Mouse (Mus musculus) macrophage (primary cell): ENCODE data around the gene Pacrg. TPM values are rescaled to one million over a fixed set of nuclear protein-coding genes. Genes with fewer than 3 reads are reported as not detected.
A peak's percentile ranks its signal among the peaks of the same experiment; 100 is the strongest.

ENCODE experiments used
- H3K27ac ChIP-seq: fragments of 350-480 bp; formaldehyde crosslinking; 2 replicates; pipeline ENCODE4 v1.9.0; 2021
- H3K36me3 ChIP-seq: fragments of 350-480 bp; formaldehyde crosslinking; 2 replicates; pipeline ENCODE4 v1.9.0; 2021; ENCODE audit errors: inconsistent target
- H3K4me3 ChIP-seq: fragments of 350-480 bp; formaldehyde crosslinking; 2 replicates; pipeline ENCODE4 v1.9.0; 2021; ENCODE audit errors: inconsistent target
- H3K79me2 ChIP-seq: fragments of 350-480 bp; formaldehyde crosslinking; 2 replicates; pipeline ENCODE4 v1.9.0; 2021; ENCODE audit errors: inconsistent target
- WGBS: methylation state at CpG from one replicate; pipeline ENCODE4 v1.1.7; 2026; ENCODE audit warnings: inconsistent platforms; ENCODE audit not compliant: missing documents; 5-methylcytosine and 5-hydroxymethylcytosine counted together
- polyA plus RNA-seq: library from polyadenylated mRNA; stranded (reverse); fragments of 250-400 nt; gene quantifications from 3 replicates; pipeline ENCODE4 v1.2.4, GENCODE M21; 2018; ENCODE audit warnings: inconsistent platforms

Pacrg gene
- polyA plus RNA-seq, 1 experiment from 2014 or later, result 2.6 TPM

DNA sequence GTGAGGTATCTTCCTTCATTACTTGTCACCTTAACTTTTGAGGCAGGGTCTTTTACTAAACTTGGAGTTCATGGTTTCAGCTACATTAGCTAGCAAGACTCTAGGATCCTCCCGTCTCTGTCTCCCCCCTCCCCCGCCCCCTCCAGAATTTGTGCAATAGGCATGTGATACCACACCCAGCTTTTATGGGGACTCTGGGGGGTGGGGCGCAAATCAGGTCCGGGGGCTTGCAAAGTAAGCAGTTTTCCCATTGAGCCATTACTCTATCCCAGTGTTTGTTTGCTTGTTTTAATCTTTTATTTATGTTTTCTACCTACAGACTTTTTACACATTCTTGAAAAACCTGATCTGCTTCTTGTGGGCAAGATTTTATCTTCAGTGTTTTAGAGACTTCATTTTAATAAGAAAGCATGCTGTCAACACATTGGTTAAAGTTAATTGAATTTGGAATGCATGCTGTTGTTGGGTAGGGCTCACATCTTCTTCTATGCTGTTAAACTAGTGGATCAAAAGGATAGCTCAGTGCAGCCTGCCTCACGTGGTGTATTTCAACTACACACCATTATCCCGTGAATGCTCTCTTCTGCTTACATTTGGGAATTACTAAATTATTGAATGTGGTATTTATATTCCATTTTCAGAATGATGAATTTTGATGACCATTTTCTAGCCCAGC is 408.1 kb downstream of the Pacrg start:
- no peak overlapping the region for H3K4me3 ChIP-seq
- H3K27ac ChIP-seq, result peak overlapping the region; percentile 60
- H3K36me3 ChIP-seq, result no peaks in the 10 kb centered on the region
- 89% methylated on average over 6 of the region's 6 CpGs for WGBS
- no peaks in the 10 kb centered on the region for H3K79me2 ChIP-seq

- no peaks in the 10 kb centered on the region for H3K79me2 ChIP-seq
- H3K36me3 ChIP-seq, result no peaks in the 10 kb centered on the region
- WGBS, result 45% methylated on average over 4 of the region's 4 CpGs
- no peak overlapping the region for H3K4me3 ChIP-seq
- H3K27ac ChIP-seq, result peak overlapping the region; percentile 60
Measured at GRCm38 (mm10) chr17:10430831-10431230, 409.3 kb downstream of the Pacrg start.

GRCm38 (mm10) chr17:10429406-10429805 is 410.7 kb downstream of the Pacrg start:
- H3K4me3 ChIP-seq, result no peak overlapping the region
- H3K79me2 ChIP-seq, result no peaks in the 10 kb centered on the region
- no peaks in the 10 kb centered on the region for H3K36me3 ChIP-seq
- WGBS, result 93% methylated on average over 11 of the region's 11 CpGs
- no peak overlapping the region for H3K27ac ChIP-seq

GRCm38 (mm10) chr17:10425311-10425710 is 414.8 kb downstream of the Pacrg start:
- Histone ChIP-seq H3K36me3 (no peaks in the 10 kb centered on the region), H3K27ac (no peak overlapping the region), H3K4me3 (no peak overlapping the region), H3K79me2 (no peaks in the 10 kb centered on the region)
- 5% methylated on average over 5 of the region's 5 CpGs for WGBS

DNA sequence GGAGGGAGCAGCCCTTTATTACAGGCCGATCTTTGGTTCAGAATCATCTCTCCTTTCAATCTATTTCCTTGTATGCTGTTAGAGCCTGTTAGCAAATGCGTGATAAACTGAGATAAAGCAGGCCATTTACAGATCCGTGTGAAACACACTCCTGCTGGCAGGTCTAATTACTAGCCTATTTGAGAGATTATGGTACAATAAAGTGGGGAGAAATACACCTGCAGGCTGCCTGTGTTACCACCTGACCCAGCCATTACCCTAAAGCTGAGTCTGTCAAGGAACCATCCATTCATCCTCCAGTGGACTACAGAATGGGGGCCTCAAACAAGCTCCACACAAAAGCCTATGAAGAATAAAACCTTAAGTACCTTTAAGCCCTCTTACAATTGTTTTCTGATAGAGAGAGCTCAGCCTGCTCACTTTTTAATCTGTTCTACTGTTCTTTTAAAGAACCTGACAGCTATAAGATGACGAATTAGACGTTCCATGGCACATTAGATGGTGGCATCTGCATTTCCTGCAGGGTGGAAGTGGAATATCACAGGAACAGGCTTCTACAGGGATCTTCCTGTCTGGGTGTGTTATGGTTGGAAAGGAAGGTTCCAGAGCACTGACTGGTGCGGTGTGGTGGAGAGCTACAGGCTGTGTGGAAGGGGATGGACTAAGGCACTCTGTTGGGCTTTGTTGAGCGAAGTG is 422.4 kb downstream of the Pacrg start:
- H3K79me2 ChIP-seq, result no peaks in the 10 kb centered on the region
- H3K27ac ChIP-seq, result no peak overlapping the region
- 96% methylated on average over 7 of the region's 7 CpGs for WGBS
- no peaks in the 10 kb centered on the region for H3K36me3 ChIP-seq
- no peak overlapping the region for H3K4me3 ChIP-seq

DNA sequence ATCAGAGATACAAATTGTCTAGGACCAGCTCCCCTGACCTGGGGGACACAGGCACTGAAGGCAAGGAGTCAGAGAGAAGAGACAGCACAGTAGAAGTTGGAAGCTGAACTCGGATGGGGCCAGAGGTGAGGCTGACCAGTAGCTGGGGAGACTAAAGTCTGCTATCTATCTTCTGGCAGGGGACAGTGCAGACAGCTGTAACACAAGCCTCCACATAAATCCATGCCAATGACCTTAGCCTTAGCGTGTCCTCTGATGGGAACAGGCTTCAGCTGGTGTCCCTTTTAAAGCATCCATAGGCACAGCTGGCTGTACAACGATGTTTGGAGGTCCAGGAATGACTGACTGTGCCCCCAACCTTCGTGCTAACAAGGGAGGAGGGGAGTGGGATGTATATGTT is 423.1 kb downstream of the Pacrg start:
- no peak overlapping the region for H3K4me3 ChIP-seq
- H3K79me2 ChIP-seq, result no peaks in the 10 kb centered on the region
- WGBS, result 81% methylated on average over 4 of the region's 4 CpGs
- H3K27ac ChIP-seq, result no peak overlapping the region
- no peaks in the 10 kb centered on the region for H3K36me3 ChIP-seq

DNA sequence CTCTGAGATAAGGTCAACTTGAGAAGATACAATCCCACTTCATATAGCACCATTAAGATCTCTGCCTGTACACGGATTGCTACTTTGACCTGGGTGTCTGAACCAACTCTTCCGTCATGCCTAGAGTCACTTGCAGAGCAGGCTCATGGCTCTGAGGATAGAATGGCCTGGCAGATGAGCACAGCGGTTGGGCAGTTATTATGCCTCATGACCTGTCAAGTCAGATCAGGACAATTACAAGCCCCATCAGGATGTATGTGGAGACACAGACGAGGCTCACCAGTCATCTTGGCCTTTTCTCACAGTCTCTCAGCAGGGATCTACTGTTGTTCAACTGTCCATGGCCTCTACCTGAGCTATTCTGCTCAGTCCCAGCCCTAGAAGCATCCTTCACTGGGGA is 424.0 kb downstream of the Pacrg start:
- H3K27ac ChIP-seq, result no peak overlapping the region
- no peaks in the 10 kb centered on the region for H3K36me3 ChIP-seq
- no peaks in the 10 kb centered on the region for H3K79me2 ChIP-seq
- 95% methylated on average over 4 of the region's 4 CpGs for WGBS
- no peak overlapping the region for H3K4me3 ChIP-seq

DNA sequence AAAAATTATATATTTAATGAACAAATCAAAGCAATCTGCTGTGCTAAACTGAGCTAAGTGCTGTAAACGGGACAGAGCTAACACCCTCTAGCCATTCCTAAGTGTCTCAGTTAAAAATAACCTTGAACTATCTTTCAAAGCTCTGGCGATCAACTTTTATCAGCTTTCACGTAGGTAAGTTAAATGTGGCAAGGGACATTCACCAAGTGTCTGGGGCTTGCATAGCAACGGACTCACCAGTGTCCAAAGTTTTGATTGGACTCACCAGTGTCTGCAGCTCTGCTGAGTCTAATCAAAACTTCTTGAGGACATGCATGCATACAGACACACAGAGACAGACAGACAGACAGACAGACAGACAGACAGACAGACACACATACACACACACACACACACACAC is 425.7 kb downstream of the Pacrg start:
- H3K4me3 ChIP-seq, result no peak overlapping the region
- no peaks in the 10 kb centered on the region for H3K79me2 ChIP-seq
- no peak overlapping the region for H3K27ac ChIP-seq
- H3K36me3 ChIP-seq, result no peaks in the 10 kb centered on the region
- 89% methylated on average over 4 of the region's 4 CpGs for WGBS

- Histone ChIP-seq H3K79me2 (no peaks in the 10 kb centered on the region), H3K36me3 (no peaks in the 10 kb centered on the region), H3K27ac (no peak overlapping the region), H3K4me3 (no peak overlapping the region)
- WGBS, result 94% methylated on average over 9 of the region's 9 CpGs
Measured at GRCm38 (mm10) chr17:10413870-10414269, 426.2 kb downstream of the Pacrg start.

GRCm38 (mm10) chr17:10410597-10411476 is 429.3 kb downstream of the Pacrg start:
- Histone ChIP-seq H3K79me2 (no peaks in the 10 kb centered on the region), H3K4me3 (no peak overlapping the region), H3K36me3 (no peaks in the 10 kb centered on the region), H3K27ac (no peak overlapping the region)
- 74% methylated on average over 7 of the region's 8 CpGs for WGBS

DNA sequence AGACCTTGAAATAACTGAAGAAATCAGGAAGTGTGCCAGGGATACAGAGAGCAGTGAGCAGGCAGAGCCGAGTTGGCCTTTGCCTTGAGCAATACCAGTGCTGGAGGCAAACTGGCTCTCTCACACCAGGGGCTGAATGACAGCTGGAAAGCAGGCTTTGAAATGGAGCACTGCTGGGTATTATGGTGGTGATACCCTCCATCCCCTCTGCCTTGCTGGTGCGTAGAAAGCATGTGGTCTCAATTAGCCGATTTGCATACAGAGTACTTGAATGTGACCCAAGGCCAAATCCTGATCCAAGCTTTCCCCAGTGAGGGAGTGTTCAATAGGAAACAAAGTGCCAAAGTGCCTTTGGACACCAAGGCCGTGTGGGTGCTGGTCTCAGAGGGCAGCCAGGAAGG is 431.4 kb downstream of the Pacrg start:
- Histone ChIP-seq H3K79me2 (no peaks in the 10 kb centered on the region), H3K36me3 (no peaks in the 10 kb centered on the region), H3K27ac (no peak overlapping the region), H3K4me3 (no peak overlapping the region)
- WGBS, result 83% methylated on average over 4 of the region's 4 CpGs

- Histone ChIP-seq H3K27ac (no peak overlapping the region), H3K79me2 (no peaks in the 10 kb centered on the region), H3K4me3 (no peak overlapping the region), H3K36me3 (no peaks in the 10 kb centered on the region)
- 85% methylated on average over 6 of the region's 7 CpGs for WGBS
Measured at GRCm38 (mm10) chr17:10407031-10407722, 432.9 kb downstream of the Pacrg start.

DNA sequence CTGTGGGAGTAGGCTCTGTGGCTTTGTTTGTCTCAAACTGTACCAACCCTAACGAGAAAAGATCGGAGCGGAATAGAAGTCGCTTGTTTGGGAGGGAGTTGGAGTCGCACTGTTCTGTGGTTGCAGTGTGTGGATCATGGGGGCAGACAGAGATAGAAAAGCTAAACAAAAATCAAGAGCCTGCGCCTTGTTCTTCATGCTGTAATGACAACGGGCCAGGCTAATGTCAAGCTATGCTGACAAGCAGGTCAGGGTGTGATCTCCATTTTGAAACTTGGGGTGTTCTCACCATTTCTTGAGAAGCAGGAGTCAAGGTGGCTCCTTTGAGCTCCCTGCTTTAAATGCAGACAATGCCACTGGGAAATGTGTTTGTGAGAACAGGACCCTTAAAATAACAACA is 433.8 kb downstream of the Pacrg start:
- no peaks in the 10 kb centered on the region for H3K36me3 ChIP-seq
- no peak overlapping the region for H3K27ac ChIP-seq
- H3K4me3 ChIP-seq, result no peak overlapping the region
- WGBS, result 97% methylated on average over 7 of the region's 7 CpGs
- H3K79me2 ChIP-seq, result no peaks in the 10 kb centered on the region

DNA sequence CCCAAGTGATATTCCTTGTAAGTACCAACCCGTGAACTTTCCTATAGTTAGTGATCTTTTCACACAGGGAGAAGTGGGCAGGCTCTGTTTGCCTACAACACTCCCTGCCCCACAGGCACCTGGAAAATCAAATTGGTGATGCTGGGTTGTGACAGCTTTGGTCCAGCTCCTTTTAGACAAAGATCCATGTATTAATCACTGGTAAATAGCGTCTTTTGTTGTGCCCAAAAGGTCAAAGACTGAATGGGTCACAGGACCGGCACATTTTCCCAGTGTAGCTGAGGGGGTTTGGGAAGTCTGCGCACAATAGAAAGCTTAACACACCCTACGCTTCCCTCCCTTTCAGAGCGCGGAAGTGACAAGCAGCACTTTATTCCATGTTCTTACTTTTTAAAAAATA is 434.2 kb downstream of the Pacrg start:
- Histone ChIP-seq H3K4me3 (no peak overlapping the region), H3K36me3 (no peaks in the 10 kb centered on the region), H3K79me2 (no peaks in the 10 kb centered on the region), H3K27ac (no peak overlapping the region)
- WGBS, result 88% methylated on average over 7 of the region's 7 CpGs
